Mouse (Mus musculus): ENCODE measurements around the gene Map2k5.

DNA sequence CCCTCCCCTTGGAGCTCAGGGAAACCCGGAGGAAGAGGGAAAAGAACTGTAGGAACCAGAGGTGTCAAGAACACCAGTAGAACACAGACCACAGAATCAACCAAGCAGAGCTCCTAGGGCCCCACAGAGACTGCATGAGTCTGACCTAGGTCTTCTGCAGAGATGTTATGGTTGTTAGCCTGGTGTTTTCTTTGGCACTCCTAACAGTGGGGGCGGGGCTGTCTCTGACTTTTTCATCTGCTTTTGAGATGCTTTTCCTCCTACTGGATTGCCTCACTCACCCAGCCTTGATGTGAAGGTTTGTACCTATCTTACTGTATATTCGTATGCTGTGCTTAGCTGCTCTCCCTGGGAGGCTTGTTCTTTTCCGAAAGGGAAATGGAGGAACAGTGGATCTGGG, 23.5 kb downstream of the Map2k5 start:
- TF ChIP-seq POLR2A (IDR thresholded peaks at IDR 0.05; ENCODE audit: control insufficient read depth, extremely low read depth, insufficient read depth, low read length, poor library complexity) (no peak), CTCF (IDR thresholded peaks at IDR 0.05; ENCODE audit: borderline replicate concordance, control insufficient read depth, extremely low read depth, insufficient read depth, low read length, poor library complexity) (no peak)

Measured in thymus, adult 2 months (tissue).